Mouse (Mus musculus) lung, embryonic 16.5 days (tissue): Measurements from ENCODE around the gene Syn3. TPM values are rescaled to one million over a fixed set of nuclear protein-coding genes. Genes with fewer than 3 reads are reported as not detected.

Experiments
- ATAC-seq: fragments of 200-750 bp; cut with Nextera tagmentation; 2 replicates; pipeline ENCODE4 v1.8.0; 2017; ENCODE audit warnings: low read depth, mild to moderate bottlenecking, moderate library complexity
- H3K27ac ChIP-seq: fragments of 300-500 bp; sonication (generic); 2 replicates; pipeline ENCODE4 v1.5.1; 2014; ENCODE audit warnings: mild to moderate bottlenecking, control low read depth, low read length
- H3K27me3 ChIP-seq: fragments of 300-500 bp; sonication (generic); 2 replicates; pipeline ENCODE4 v1.6.1; 2014; ENCODE audit warnings: low read depth, low read length, mixed read lengths; ENCODE audit not compliant: control insufficient read depth, insufficient read depth
- H3K36me3 ChIP-seq: fragments of 300-500 bp; sonication (generic); 2 replicates; pipeline ENCODE4 v1.6.1; 2014; ENCODE audit warnings: low read length; ENCODE audit not compliant: control insufficient read depth, insufficient read depth
- H3K4me1 ChIP-seq: fragments of 300-500 bp; sonication (generic); replicated peaks from 2 replicates; pipeline ENCODE4 v1.6.1; 2014; ENCODE audit warnings: low read length, mixed read lengths; ENCODE audit not compliant: control insufficient read depth, insufficient read depth
- H3K4me2 ChIP-seq: fragments of 300-500 bp; sonication (generic); 2 replicates; pipeline ENCODE4 v1.6.1; 2014; ENCODE audit warnings: low read depth, low read length, control low read depth
- H3K4me3 ChIP-seq: fragments of 300-500 bp; sonication (generic); 2 replicates; pipeline ENCODE4 v1.5.1; 2014; ENCODE audit warnings: mild to moderate bottlenecking, low read length, control low read depth
- H3K9ac ChIP-seq: fragments of 300-500 bp; sonication (generic); 2 replicates; pipeline ENCODE4 v1.6.1; 2014; ENCODE audit warnings: low read length, control low read depth
- H3K9me3 ChIP-seq: fragments of 300-500 bp; sonication (generic); 2 replicates; pipeline ENCODE4 v1.6.1; 2016; ENCODE audit warnings: low read length; ENCODE audit not compliant: control insufficient read depth
- WGBS: fragments of 180-500 bp; shearing (Covaris S2); extraction: QIAGEN DNeasy Blood & Tissue Kit; methylation state at CpG from one replicate; pipeline ENCODE4 v1.1.7; 2014; 5-methylcytosine and 5-hydroxymethylcytosine counted together
- polyA plus RNA-seq: library from polyadenylated mRNA; unstranded; fragments of >200 nt; fragmentation: Nextera tagmentation; extraction: Ambion mirVana; gene quantifications from 2 replicates; pipeline ENCODE4 v1.2.1, GENCODE M21; 2015

Gene Syn3
- polyA plus RNA-seq, 1 experiment from 2014 or later = 2.8 TPM

- no peaks in the 10 kb centered on the region for H3K27me3 ChIP-seq
- H3K4me3 ChIP-seq = no peak overlapping the region
- H3K36me3 ChIP-seq = no peaks in the 10 kb centered on the region
- H3K9ac ChIP-seq = no peak overlapping the region
- no peak overlapping the region for H3K27ac ChIP-seq
- H3K9me3 ChIP-seq = no peaks in the 10 kb centered on the region
- peaks cover 12% of the 10 kb centered on the region for H3K4me1 ChIP-seq
- WGBS = 72% methylated on average over 2 of the region's 2 CpGs
- no peak for ATAC-seq
- H3K4me2 ChIP-seq = no peak overlapping the region
Observed at GRCm38 (mm10) chr10:86427956-86428355, 70.7 kb downstream of the Syn3 start.

GRCm38 (mm10) chr10:86425690-86426530 lies 72.8 kb downstream of the Syn3 start:
- no peaks in the 10 kb centered on the region for H3K36me3 ChIP-seq
- H3K9ac ChIP-seq = no peak overlapping the region
- no peaks in the 10 kb centered on the region for H3K9me3 ChIP-seq
- H3K4me3 ChIP-seq = no peak overlapping the region
- H3K27me3 ChIP-seq = no peaks in the 10 kb centered on the region
- H3K4me2 ChIP-seq = no peak overlapping the region
- H3K4me1 ChIP-seq = peaks cover 12% of the 10 kb centered on the region
- ATAC-seq = peak; percentile 77
- H3K27ac ChIP-seq = peak overlapping the region; percentile 47; the same call in 1 of the 2 replicates
- 23% methylated on average over 10 of the region's 10 CpGs for WGBS

- WGBS = 82% methylated on average over 3 of the region's 3 CpGs
- no peak overlapping the region for H3K9ac ChIP-seq
- H3K27ac ChIP-seq = no peak overlapping the region
- H3K4me1 ChIP-seq = peaks cover 14% of the 10 kb centered on the region
- no peak for ATAC-seq
- no peaks in the 10 kb centered on the region for H3K9me3 ChIP-seq
- no peak overlapping the region for H3K4me3 ChIP-seq
- H3K4me2 ChIP-seq = no peak overlapping the region
- H3K36me3 ChIP-seq = no peaks in the 10 kb centered on the region
- no peaks in the 10 kb centered on the region for H3K27me3 ChIP-seq
Observed at GRCm38 (mm10) chr10:86421731-86422370, 76.8 kb downstream of the Syn3 start.

GRCm38 (mm10) chr10:86418931-86419330 lies 79.8 kb downstream of the Syn3 start:
- Histone ChIP-seq H3K36me3 (no peaks in the 10 kb centered on the region), H3K4me2 (no peak overlapping the region), H3K4me1 (peaks cover 6% of the 10 kb centered on the region; the same call in 1 of the 2 replicates), H3K9me3 (no peaks in the 10 kb centered on the region), H3K4me3 (no peak overlapping the region), H3K27me3 (no peaks in the 10 kb centered on the region), H3K9ac (no peak overlapping the region), H3K27ac (no peak overlapping the region)
- WGBS = 63% methylated on average over 5 of the region's 5 CpGs
- no peak for ATAC-seq

GRCm38 (mm10) chr10:86418345-86418744 lies 80.4 kb downstream of the Syn3 start:
- H3K4me2 ChIP-seq = no peak overlapping the region
- H3K27me3 ChIP-seq = no peaks in the 10 kb centered on the region
- no peaks in the 10 kb centered on the region for H3K9me3 ChIP-seq
- H3K9ac ChIP-seq = no peak overlapping the region
- ATAC-seq = no peak
- no peaks in the 10 kb centered on the region for H3K36me3 ChIP-seq
- no peak overlapping the region for H3K27ac ChIP-seq
- peaks cover 6% of the 10 kb centered on the region; the same call in 1 of the 2 replicates for H3K4me1 ChIP-seq
- no peak overlapping the region for H3K4me3 ChIP-seq
- WGBS = 65% methylated on average over 2 of the region's 2 CpGs

GRCm38 (mm10) chr10:86416806-86417205 lies 81.9 kb downstream of the Syn3 start:
- Histone ChIP-seq H3K36me3 (no peaks in the 10 kb centered on the region), H3K27ac (no peak overlapping the region), H3K4me3 (no peak overlapping the region), H3K27me3 (no peaks in the 10 kb centered on the region), H3K4me2 (no peak overlapping the region), H3K9me3 (no peaks in the 10 kb centered on the region), H3K4me1 (peaks cover 6% of the 10 kb centered on the region; the same call in 1 of the 2 replicates), H3K9ac (no peak overlapping the region)
- 37% methylated on average over 8 of the region's 8 CpGs for WGBS
- ATAC-seq = peak; percentile 68

- peaks cover 4% of the 10 kb centered on the region; the same call in 1 of the 2 replicates for H3K4me1 ChIP-seq
- H3K4me3 ChIP-seq = no peak overlapping the region
- no peaks in the 10 kb centered on the region for H3K36me3 ChIP-seq
- ATAC-seq = no peak
- no peaks in the 10 kb centered on the region for H3K27me3 ChIP-seq
- H3K9me3 ChIP-seq = no peaks in the 10 kb centered on the region
- no peak overlapping the region for H3K9ac ChIP-seq
- no peak overlapping the region for H3K27ac ChIP-seq
- WGBS = 72% methylated on average over 6 of the region's 6 CpGs
- H3K4me2 ChIP-seq = no peak overlapping the region
Observed at GRCm38 (mm10) chr10:86410868-86411267, 87.8 kb downstream of the Syn3 start.

- 0 out of 2 replicates have a peak, but pooled peaks have one; percentile 15 for ATAC-seq
- H3K36me3 ChIP-seq = no peaks in the 10 kb centered on the region
- H3K27me3 ChIP-seq = no peaks in the 10 kb centered on the region
- no peaks in the 10 kb centered on the region for H3K4me1 ChIP-seq
- 21% methylated on average over 4 of the region's 4 CpGs for WGBS
- no peak overlapping the region for H3K4me2 ChIP-seq
- H3K9ac ChIP-seq = no peak overlapping the region
- no peak overlapping the region for H3K4me3 ChIP-seq
- no peaks in the 10 kb centered on the region for H3K9me3 ChIP-seq
- H3K27ac ChIP-seq = no peak overlapping the region
Observed at GRCm38 (mm10) chr10:86406952-86407351, 91.7 kb downstream of the Syn3 start.

- Histone ChIP-seq H3K4me1 (no peaks in the 10 kb centered on the region), H3K4me3 (no peak overlapping the region), H3K27me3 (no peaks in the 10 kb centered on the region), H3K4me2 (no peak overlapping the region), H3K9ac (no peak overlapping the region), H3K9me3 (no peaks in the 10 kb centered on the region), H3K36me3 (no peaks in the 10 kb centered on the region), H3K27ac (no peak overlapping the region)
- whole genome bisulfite sequencing = 41% methylated on average over 2 of the region's 2 CpGs
- no peak for ATAC-seq
Observed at GRCm38 (mm10) chr10:86398347-86398720, 100.4 kb downstream of the Syn3 start.
